In genomic region chr1:135368245-135368644, GRCm38 (mm10) we compare ENCODE assay signal across 8 mouse cellular contexts. TPM values are rescaled to one million over a fixed set of nuclear protein-coding genes. Genes with fewer than 3 reads are reported as not detected.
A peak's percentile ranks its signal among the peaks of the same experiment; 100 is the strongest.
DNase-seq lines count a peak whose midpoint lies in the region; ATAC-seq and TF ChIP-seq lines count a peak whose summit lies in the region.

No protein-coding gene starts in this region.

- intact Hi-C loops in heart, adult 2 months (cut with DNase I) = loop anchor here (1.0 to 5.0 kb wide), 6 partner anchors 56 to 256 kb away; partner anchors contain the start of genes Elf3 and Timm17a

- H3K4me3 ChIP-seq in embryonic facial prominence, embryonic 12.5 days = peak overlapping the region; percentile 41
- peak overlapping the region; percentile 56 for H3K4me3 ChIP-seq in heart, adult 2 months
- H3K4me3 ChIP-seq in limb, embryonic 12.5 days (replicated peaks) = peak overlapping the region; percentile 46
- peak overlapping the region; percentile 42 for H3K4me3 ChIP-seq in midbrain, embryonic 14.5 days (replicated peaks; ENCODE audit: low read depth, low read length)

- H3K27me3 ChIP-seq in embryonic facial prominence, embryonic 12.5 days = no peaks in the 10 kb centered on the region
- no peaks in the 10 kb centered on the region for H3K27me3 ChIP-seq in heart, adult 2 months (ENCODE audit: control insufficient read depth, insufficient read depth, low read length)
- H3K27me3 ChIP-seq in limb, embryonic 12.5 days = no peaks in the 10 kb centered on the region
- no peaks in the 10 kb centered on the region for H3K27me3 ChIP-seq in midbrain, embryonic 14.5 days (ENCODE audit: control insufficient read depth, insufficient read depth, low read length)

- no peaks in the 10 kb centered on the region for H3K36me3 ChIP-seq in embryonic facial prominence, embryonic 12.5 days
- H3K36me3 ChIP-seq in heart, adult 2 months (ENCODE audit: control insufficient read depth, insufficient read depth, low read length) = no peaks in the 10 kb centered on the region
- peaks cover 13% of the 10 kb centered on the region; the same call in 1 of the 2 replicates for H3K36me3 ChIP-seq in limb, embryonic 12.5 days
- H3K36me3 ChIP-seq in midbrain, embryonic 14.5 days (ENCODE audit: control insufficient read depth, insufficient read depth, low read length) = 0 out of 2 replicates have a peak, but pooled peaks cover 7% of the 10 kb centered on the region

- ATAC-seq in embryonic facial prominence, embryonic 12.5 days (ENCODE audit: insufficient number of reproducible peaks, insufficient read depth, low FRiP score, low TSS enrichment) = 0 out of 2 replicates have a peak, but pooled peaks have one; percentile 71
- peak; percentile 17; the same call in 1 of the 2 replicates for ATAC-seq in limb, embryonic 12.5 days (ENCODE audit: insufficient number of reproducible peaks, insufficient read depth, low FRiP score, low TSS enrichment, low read depth)
- ATAC-seq in midbrain, embryonic 14.5 days (ENCODE audit: low FRiP score, low TSS enrichment) = peak; percentile 71
- no peak for ATAC-seq in inflammation-experienced regulatory T-cells, adult 6 months

- peak; percentile 83 for DNase-seq in adrenal gland, postnatal 25 days
- DNase-seq in heart, adult 2 months = peak; percentile 88
- DNase-seq in kidney, adult 8-10 months = peak; percentile 85 to 90
- peak; percentile 93 for DNase-seq in midbrain, embryonic 14.5 days
- DNase-seq in spleen, adult 12 weeks (ENCODE audit: low spot score) = peak; percentile 13

- H3K4me2 ChIP-seq in embryonic facial prominence, embryonic 12.5 days (replicated peaks) = peak overlapping the region; percentile 86
- H3K4me2 ChIP-seq in limb, embryonic 12.5 days = peak overlapping the region; percentile 83
- peak overlapping the region; percentile 88 for H3K4me2 ChIP-seq in midbrain, embryonic 14.5 days (ENCODE audit: low read length)

- TF ChIP-seq POLR2A in heart, adult 2 months (IDR thresholded peaks at IDR 0.05; ENCODE audit: insufficient read depth, low read depth, low read length) = no peak

- peaks cover 12% of the 10 kb centered on the region; the same call in 1 of the 2 replicates for H3K4me1 ChIP-seq in embryonic facial prominence, embryonic 12.5 days
- peaks cover 2% of the 10 kb centered on the region for H3K4me1 ChIP-seq in heart, adult 2 months (ENCODE audit: control insufficient read depth, insufficient read depth, low read length)
- H3K4me1 ChIP-seq in limb, embryonic 12.5 days (replicated peaks) = peaks cover 19% of the 10 kb centered on the region
- H3K4me1 ChIP-seq in midbrain, embryonic 14.5 days (ENCODE audit: control insufficient read depth, insufficient read depth, low read length) = peaks cover 27% of the 10 kb centered on the region

- peak; percentile 97 for TF ChIP-seq CTCF in heart, adult 2 months (IDR thresholded peaks at IDR 0.05)

- H3K9ac ChIP-seq in embryonic facial prominence, embryonic 12.5 days = peak overlapping the region; percentile 56
- peak overlapping the region; percentile 37 for H3K9ac ChIP-seq in heart, adult 2 months (ENCODE audit: low read depth, low read length)
- H3K9ac ChIP-seq in limb, embryonic 12.5 days (replicated peaks) = peak overlapping the region; percentile 54; the same call in 1 of the 2 replicates
- peak overlapping the region; percentile 55; the same call in 1 of the 2 replicates for H3K9ac ChIP-seq in midbrain, embryonic 14.5 days (replicated peaks; ENCODE audit: low read length)

- WGBS in embryonic facial prominence, embryonic 12.5 days = under 1% methylated on average over 20 of the region's 20 CpGs
- 2% methylated on average over 20 of the region's 20 CpGs for WGBS in heart, adult 2 months
- WGBS in limb, embryonic 12.5 days = under 1% methylated on average over 20 of the region's 20 CpGs
- WGBS in midbrain, embryonic 14.5 days = under 1% methylated on average over 20 of the region's 20 CpGs

- no peaks in the 10 kb centered on the region for H3K9me3 ChIP-seq in embryonic facial prominence, embryonic 12.5 days
- no peaks in the 10 kb centered on the region for H3K9me3 ChIP-seq in limb, embryonic 12.5 days
- H3K9me3 ChIP-seq in midbrain, embryonic 14.5 days (ENCODE audit: control insufficient read depth, low read length) = no peaks in the 10 kb centered on the region

- TF ChIP-seq EP300 in heart, adult 2 months (IDR thresholded peaks at IDR 0.05; ENCODE audit: insufficient read depth, low read depth, low read length) = peak; percentile 77

- H3K27ac ChIP-seq in embryonic facial prominence, embryonic 12.5 days = no peak overlapping the region
- H3K27ac ChIP-seq in heart, adult 2 months = peak overlapping the region; percentile 51; the same call in 1 of the 2 replicates
- no peak overlapping the region for H3K27ac ChIP-seq in limb, embryonic 12.5 days
- no peak overlapping the region for H3K27ac ChIP-seq in midbrain, embryonic 14.5 days (replicated peaks; ENCODE audit: low read depth, low read length)

- H3K79me2 ChIP-seq in heart, adult 2 months (replicated peaks; ENCODE audit: control insufficient read depth, insufficient read depth, low read length) = no peaks in the 10 kb centered on the region

RNA-seq across cellular contexts. Expression of gene Shisa4, which starts 6.8 kb away (rescaled TPM):
- 12.1 and 12.3 TPM in 2 replicates for total RNA-seq in adrenal gland, postnatal 25 days (2021)
- 43.5 and 43.6 TPM in 2 replicates for polyA plus RNA-seq in embryonic facial prominence, embryonic 12.5 days (2016; fragmentation: Nextera tagmentation; extraction: Ambion mirVana)
- 1 to 10 TPM; 2.2 to 2.3 TPM for total RNA-seq in heart, adult 2 months (2021)
- polyA plus RNA-seq in heart, adult 2 months (2012; rRNA removed) = 6.7 and 10.4 TPM in 2 replicates
- polyA plus RNA-seq in limb, embryonic 12.5 days (2016; fragmentation: Nextera tagmentation; extraction: Ambion mirVana) = 41.5 and 43.7 TPM in 2 replicates
- 59.3 and 93.6 TPM in 2 replicates for polyA plus RNA-seq in midbrain, embryonic 14.5 days (2014; fragmentation: Nextera tagmentation; extraction: Ambion mirVana)
- polyA plus RNA-seq in inflammation-experienced regulatory T-cells, adult 6 months (2017; shearing (Covaris generic)) = not detected

RNA-seq across cellular contexts. Expression of gene Lmod1, which starts 43.6 kb away (rescaled TPM):
- total RNA-seq in adrenal gland, postnatal 25 days (2021) = 1.1 and 1.6 TPM in 2 replicates
- polyA plus RNA-seq in embryonic facial prominence, embryonic 12.5 days (2016; fragmentation: Nextera tagmentation; extraction: Ambion mirVana) = 0.50 and 0.87 TPM in 2 replicates
- total RNA-seq in heart, adult 2 months (2021) = 1 to 10 TPM; 3.7 to 4.7 TPM
- polyA plus RNA-seq in heart, adult 2 months (2012; rRNA removed) = 4.8 and 6.4 TPM in 2 replicates
- 0.29 and 0.42 TPM in 2 replicates for polyA plus RNA-seq in limb, embryonic 12.5 days (2016; fragmentation: Nextera tagmentation; extraction: Ambion mirVana)
- 0.20 and 0.34 TPM in 2 replicates for polyA plus RNA-seq in midbrain, embryonic 14.5 days (2014; fragmentation: Nextera tagmentation; extraction: Ambion mirVana)
- not detected for polyA plus RNA-seq in inflammation-experienced regulatory T-cells, adult 6 months (2017; shearing (Covaris generic))

RNA-seq across cellular contexts. Expression of gene Timm17a, which starts 54.7 kb away (rescaled TPM):
- total RNA-seq in adrenal gland, postnatal 25 days (2021) = 161 and 183 TPM in 2 replicates
- polyA plus RNA-seq in embryonic facial prominence, embryonic 12.5 days (2016; fragmentation: Nextera tagmentation; extraction: Ambion mirVana) = 172 and 177 TPM in 2 replicates
- total RNA-seq in heart, adult 2 months (2021) = 100 to 1,000 TPM; 325 to 370 TPM
- 185 and 239 TPM in 2 replicates for polyA plus RNA-seq in heart, adult 2 months (2012; rRNA removed)
- polyA plus RNA-seq in limb, embryonic 12.5 days (2016; fragmentation: Nextera tagmentation; extraction: Ambion mirVana) = 193 and 194 TPM in 2 replicates
- 136 and 154 TPM in 2 replicates for polyA plus RNA-seq in midbrain, embryonic 14.5 days (2014; fragmentation: Nextera tagmentation; extraction: Ambion mirVana)
- 100 to 1,000 TPM; 198 to 209 (median 201) TPM for polyA plus RNA-seq in inflammation-experienced regulatory T-cells, adult 6 months (2017; shearing (Covaris generic))

Comparison
In these comparisons a context has a peak if more than half of its experiments do, and no peak if none do; other contexts are left out.
1. DNase-seq: peak in every context shown above with its lines; median percentile 93 in midbrain, embryonic 14.5 days; 88 in heart, adult 2 months; 88 in kidney, adult 8-10 months; 83 in adrenal gland, postnatal 25 days; 13 in spleen, adult 12 weeks.